Mouse (Mus musculus) lung, embryonic 14.5 days (tissue): ENCODE data around the gene Lin54. TPM values are rescaled to one million over a fixed set of nuclear protein-coding genes. Genes with fewer than 3 reads are reported as not detected.

Experiments used
- ATAC-seq: fragments of 200-750 bp; cut with Nextera tagmentation; 2 replicates; pipeline ENCODE4 v1.8.0; 2017; ENCODE audit warnings: mild to moderate bottlenecking, moderate TSS enrichment, moderate library complexity; ENCODE audit not compliant: insufficient read depth
- DNase-seq: peaks from one replicate; pipeline ENCODE4 v3.0.0-alpha.2; 2015
- H3K27ac ChIP-seq: fragments of 300-500 bp; sonication (generic); 2 replicates; pipeline ENCODE4 v1.5.1; 2014; ENCODE audit warnings: low read depth, mild to moderate bottlenecking, moderate library complexity
- H3K27me3 ChIP-seq: fragments of 300-500 bp; sonication (generic); 2 replicates; pipeline ENCODE4 v1.6.1; 2014; ENCODE audit warnings: low read length, control low read depth; ENCODE audit not compliant: insufficient read depth
- H3K36me3 ChIP-seq: fragments of 300-500 bp; sonication (generic); 2 replicates; pipeline ENCODE4 v1.6.1; 2014; ENCODE audit warnings: control low read depth; ENCODE audit not compliant: insufficient read depth
- H3K4me1 ChIP-seq: fragments of 300-500 bp; sonication (generic); 2 replicates; pipeline ENCODE4 v1.6.1; 2014; ENCODE audit warnings: antibody characterized with exemption, control low read depth; ENCODE audit not compliant: insufficient read depth
- H3K4me2 ChIP-seq: fragments of 300-500 bp; sonication (generic); 2 replicates; pipeline ENCODE4 v1.6.1; 2014; ENCODE audit warnings: mild to moderate bottlenecking
- H3K4me3 ChIP-seq: fragments of 300-500 bp; sonication (generic); 2 replicates; pipeline ENCODE4 v1.5.1; 2014; ENCODE audit warnings: low read depth, low read length
- H3K9ac ChIP-seq: fragments of 300-500 bp; sonication (generic); 2 replicates; pipeline ENCODE4 v1.6.1; 2014
- H3K9me3 ChIP-seq: fragments of 300-500 bp; sonication (generic); 2 replicates; pipeline ENCODE4 v1.6.1; 2016; ENCODE audit warnings: low read depth, low read length, control low read depth
- CTCF ChIP-seq: IDR thresholded peaks from 2 replicates; pipeline ENCODE4 v1.5.1; 2016; ENCODE audit warnings: antibody characterized with exemption, low read depth
- WGBS: fragments of 180-500 bp; shearing (Covaris S2); extraction: QIAGEN DNeasy Blood & Tissue Kit; methylation state at CpG from one replicate; pipeline ENCODE4 v1.1.7; 2014; 5-methylcytosine and 5-hydroxymethylcytosine counted together
- polyA plus RNA-seq: library from polyadenylated mRNA; unstranded; fragments of >200 nt; fragmentation: Nextera tagmentation; extraction: Ambion mirVana; gene quantifications from 2 replicates; pipeline ENCODE4 v1.2.1, GENCODE M21; 2014

The Lin54 gene
- polyA plus RNA-seq, 1 experiment from 2014 or later: 18.5 TPM

- ATAC-seq (no peak), DNase-seq (no peak)
- no peak overlapping the region for H3K27ac ChIP-seq
- H3K4me2 ChIP-seq: no peak overlapping the region
- H3K4me3 ChIP-seq: no peak overlapping the region
- peak; percentile 10; the same call in 1 of the 2 replicates for TF ChIP-seq CTCF
- no peaks in the 10 kb centered on the region for H3K36me3 ChIP-seq
- H3K27me3 ChIP-seq: no peaks in the 10 kb centered on the region
- H3K9me3 ChIP-seq: no peaks in the 10 kb centered on the region
- H3K4me1 ChIP-seq: peaks cover 2% of the 10 kb centered on the region; the same call in 1 of the 2 replicates
- no peak overlapping the region for H3K9ac ChIP-seq
These were observed 12.1 kb upstream of the Lin54 start for GRCm38 (mm10) chr5:100512576-100512975.

- H3K9ac ChIP-seq: no peak overlapping the region
- H3K36me3 ChIP-seq: no peaks in the 10 kb centered on the region
- H3K4me3 ChIP-seq: no peak overlapping the region
- H3K4me2 ChIP-seq: no peak overlapping the region
- DNase-seq (no peak), ATAC-seq (no peak)
- no peaks in the 10 kb centered on the region for H3K4me1 ChIP-seq
- H3K27me3 ChIP-seq: no peaks in the 10 kb centered on the region
- H3K27ac ChIP-seq: no peak overlapping the region
- no peak for TF ChIP-seq CTCF
- 64% methylated on average over 11 of the region's 11 CpGs for WGBS
- H3K9me3 ChIP-seq: no peaks in the 10 kb centered on the region
These were observed 8.8 kb upstream of the Lin54 start for GRCm38 (mm10) chr5:100509247-100509646.

- Histone ChIP-seq H3K9me3 (no peaks in the 10 kb centered on the region), H3K36me3 (no peaks in the 10 kb centered on the region), H3K27ac (no peak overlapping the region), H3K9ac (no peak overlapping the region), H3K4me3 (no peak overlapping the region), H3K4me2 (peak overlapping the region; percentile 94), H3K4me1 (peaks cover 8% of the 10 kb centered on the region; the same call in 1 of the 2 replicates), H3K27me3 (no peaks in the 10 kb centered on the region)
- ATAC-seq: no peak
- TF ChIP-seq CTCF: no peak
- 69% methylated on average over 4 of the region's 4 CpGs for WGBS
- DNase-seq: no peak
These were observed 828 bp upstream of the Lin54 start for GRCm38 (mm10) chr5:100501267-100501666.

- no peaks in the 10 kb centered on the region for H3K9me3 ChIP-seq
- no peaks in the 10 kb centered on the region for H3K36me3 ChIP-seq
- H3K4me3 ChIP-seq: peak overlapping the region; percentile 76
- under 1% methylated on average over 29 of the region's 41 CpGs for WGBS
- peak overlapping the region; percentile 67 for H3K9ac ChIP-seq
- DNase-seq (peak; percentile 59), ATAC-seq (peak; percentile 10; the same call in 1 of the 2 replicates)
- no peaks in the 10 kb centered on the region for H3K27me3 ChIP-seq
- peaks cover 8% of the 10 kb centered on the region; the same call in 1 of the 2 replicates for H3K4me1 ChIP-seq
- no peak for TF ChIP-seq CTCF
- peak overlapping the region; percentile 94 for H3K4me2 ChIP-seq
- H3K27ac ChIP-seq: peak overlapping the region; percentile 78
These were observed 571 bp downstream of the Lin54 start for GRCm38 (mm10) chr5:100499831-100500304.

- no peaks in the 10 kb centered on the region for H3K27me3 ChIP-seq
- no peak for TF ChIP-seq CTCF
- peak overlapping the region; percentile 76 for H3K4me3 ChIP-seq
- H3K4me2 ChIP-seq: peak overlapping the region; percentile 94
- 22% methylated on average over 2 of the region's 2 CpGs for WGBS
- ATAC-seq (no peak), DNase-seq (no peak)
- no peak overlapping the region; the same call in 1 of the 2 replicates for H3K27ac ChIP-seq
- H3K9me3 ChIP-seq: no peaks in the 10 kb centered on the region
- H3K36me3 ChIP-seq: no peaks in the 10 kb centered on the region
- H3K9ac ChIP-seq: peak overlapping the region; percentile 67
- peaks cover 8% of the 10 kb centered on the region; the same call in 1 of the 2 replicates for H3K4me1 ChIP-seq
These were observed 1.2 kb downstream of the Lin54 start for GRCm38 (mm10) chr5:100499243-100499642.

- Histone ChIP-seq H3K9me3 (no peaks in the 10 kb centered on the region), H3K27me3 (no peaks in the 10 kb centered on the region), H3K4me3 (peak overlapping the region; percentile 76), H3K36me3 (no peaks in the 10 kb centered on the region), H3K27ac (peak overlapping the region; percentile 84), H3K4me2 (peak overlapping the region; percentile 94), H3K9ac (peak overlapping the region; percentile 72), H3K4me1 (peaks cover 8% of the 10 kb centered on the region; the same call in 1 of the 2 replicates)
- TF ChIP-seq CTCF: no peak
- under 1% methylated on average over 46 of the region's 46 CpGs for WGBS
- ATAC-seq: peak; percentile 76
- peak; percentile 84 for DNase-seq
These were observed 1.8 kb downstream of the Lin54 start for GRCm38 (mm10) chr5:100498436-100499180.

GRCm38 (mm10) chr5:100491704-100492103 is 8.7 kb downstream of the Lin54 start:
- no peaks in the 10 kb centered on the region for H3K9me3 ChIP-seq

More at GRCm38 (mm10) chr5:100491704-100492103, 8.7 kb downstream of the Lin54 start:
- no peak for DNase-seq
- Histone ChIP-seq H3K27ac (no peak overlapping the region), H3K36me3 (no peaks in the 10 kb centered on the region), H3K9ac (no peak overlapping the region), H3K27me3 (no peaks in the 10 kb centered on the region), H3K4me1 (no peaks in the 10 kb centered on the region), H3K4me3 (no peak overlapping the region), H3K4me2 (no peak overlapping the region)
- WGBS: 48% methylated on average over 4 of the region's 4 CpGs
- no peak for TF ChIP-seq CTCF
- no peak for ATAC-seq
